Mouse (Mus musculus) thymus, adult 2 months (tissue): ENCODE results near the gene Cyp2d22. TPM values are rescaled to one million over a fixed set of nuclear protein-coding genes. Genes with fewer than 3 reads are reported as not detected.
A peak's percentile ranks its signal among the peaks of the same experiment; 100 is the strongest.
"Not testable (repeated sequence)": the region's sequence is repeated elsewhere in the genome, so short reads cannot be mapped to it uniquely, and the experiment has no call there.

ENCODE experiments used
- DNase-seq: peaks from one replicate; pipeline ENCODE4 v3.0.0; 2021
- H3K27ac ChIP-seq: fragments of 200-500 bp; 2 replicates; pipeline ENCODE4 v1.5.1; 2012; ENCODE audit warnings: low read length, control low read depth; ENCODE audit not compliant: control insufficient read depth, insufficient read depth
- H3K27me3 ChIP-seq: fragments of 200-500 bp; 2 replicates; pipeline ENCODE4 v1.6.1; 2012; ENCODE audit warnings: mild to moderate bottlenecking, low read length, moderate library complexity, mixed read lengths; ENCODE audit not compliant: control insufficient read depth, insufficient read depth
- H3K36me3 ChIP-seq: fragments of 200-500 bp; 2 replicates; pipeline ENCODE4 v1.6.1; 2012; ENCODE audit warnings: mild to moderate bottlenecking, low read length, moderate library complexity; ENCODE audit not compliant: control insufficient read depth, insufficient read depth
- H3K4me1 ChIP-seq: fragments of 200-500 bp; replicated peaks from 2 replicates; pipeline ENCODE4 v1.6.1; 2012; ENCODE audit warnings: low read length; ENCODE audit not compliant: control insufficient read depth, insufficient read depth
- H3K4me3 ChIP-seq: fragments of 200-500 bp; 2 replicates; pipeline ENCODE4 v1.5.1; 2012; ENCODE audit warnings: mild to moderate bottlenecking, low read length, control low read depth, moderate library complexity; ENCODE audit not compliant: control insufficient read depth, insufficient read depth
- CTCF ChIP-seq: fragments of 200-500 bp; IDR thresholded peaks from 2 replicates; pipeline ENCODE4 v1.5.1; 2012; ENCODE audit warnings: mild to moderate bottlenecking, control low read depth, low read length, moderate library complexity, borderline replicate concordance; ENCODE audit not compliant: control insufficient read depth, poor library complexity, insufficient read depth; ENCODE audit errors: extremely low read depth
- POLR2A ChIP-seq: fragments of 200-500 bp; IDR thresholded peaks from 2 replicates; pipeline ENCODE4 v1.6.1; 2012; ENCODE audit warnings: mild to moderate bottlenecking, low read length, control low read depth, moderate library complexity; ENCODE audit not compliant: control insufficient read depth, poor library complexity, insufficient read depth; ENCODE audit errors: extremely low read depth
- WGBS: fragments of 180-500 bp; shearing (Covaris S2); methylation state at CpG from one replicate; pipeline ENCODE4 v1.1.7; 2018; 5-methylcytosine and 5-hydroxymethylcytosine counted together
- polyA plus RNA-seq: library from polyadenylated mRNA; depleted of rRNA; stranded (reverse); fragments of >200 nt; gene quantifications from 2 replicates; pipeline ENCODE4 v1.2.3, GENCODE M21; 2012

Gene Cyp2d22
- polyA plus RNA-seq, 1 experiment: 15.7 TPM

DNA sequence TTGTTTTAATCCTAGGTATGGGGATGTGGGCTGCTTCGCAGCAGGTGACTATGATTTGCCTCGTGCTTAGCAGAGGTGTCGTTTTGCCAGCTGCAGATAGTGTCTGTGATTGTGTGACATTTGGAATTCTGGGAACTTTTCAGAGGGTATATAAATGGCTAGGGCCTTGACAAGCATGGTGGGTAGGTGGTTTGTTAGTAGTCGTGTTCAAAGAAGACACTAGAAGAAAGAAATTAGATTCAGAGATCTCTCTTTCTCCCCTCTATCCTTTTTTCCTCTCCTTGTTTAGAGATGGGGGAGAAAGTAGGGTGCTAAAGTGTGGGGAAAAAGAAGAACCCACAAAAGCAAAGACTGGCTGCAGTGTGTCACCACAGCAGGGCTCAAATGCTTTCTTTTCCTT, 11.9 kb downstream of the Cyp2d22 start:
- 96% methylated on average over 4 of the region's 4 CpGs for WGBS
- no peak for TF ChIP-seq POLR2A
- TF ChIP-seq CTCF: no peak
- no peaks in the 10 kb centered on the region for H3K4me1 ChIP-seq
- no peak overlapping the region for H3K4me3 ChIP-seq
- no peak overlapping the region for H3K27ac ChIP-seq
- DNase-seq: no peak
- no peaks in the 10 kb centered on the region for H3K36me3 ChIP-seq
- no peaks in the 10 kb centered on the region for H3K27me3 ChIP-seq

DNA sequence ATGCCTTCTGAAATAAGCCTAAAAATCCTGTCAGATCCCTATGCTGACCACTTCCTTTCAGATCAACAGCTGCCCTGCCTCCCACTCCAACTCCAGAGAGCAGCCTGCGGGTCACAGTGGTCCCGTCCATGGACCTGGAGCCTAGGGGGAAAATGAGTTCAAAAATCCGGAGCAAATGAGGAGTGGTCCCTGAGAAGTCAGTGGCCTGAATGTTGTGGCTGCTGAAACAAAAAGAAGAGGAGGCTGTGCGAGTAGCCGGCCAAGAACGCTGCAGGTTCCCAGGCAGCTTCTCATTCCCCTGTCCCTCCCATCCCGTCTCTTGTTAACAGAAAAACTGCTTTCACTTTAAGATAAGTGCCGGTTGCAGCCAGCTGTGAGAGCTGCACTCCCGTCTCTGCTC, 15.5 kb downstream of the Cyp2d22 start:
- not testable (repeated sequence) for H3K36me3 ChIP-seq, DNase-seq, H3K4me1 ChIP-seq, H3K27me3 ChIP-seq
- WGBS: 4% methylated on average over 6 of the region's 9 CpGs
- H3K27ac ChIP-seq: peak overlapping the region; percentile 86
- peak overlapping the region; percentile 45 for H3K4me3 ChIP-seq

DNA sequence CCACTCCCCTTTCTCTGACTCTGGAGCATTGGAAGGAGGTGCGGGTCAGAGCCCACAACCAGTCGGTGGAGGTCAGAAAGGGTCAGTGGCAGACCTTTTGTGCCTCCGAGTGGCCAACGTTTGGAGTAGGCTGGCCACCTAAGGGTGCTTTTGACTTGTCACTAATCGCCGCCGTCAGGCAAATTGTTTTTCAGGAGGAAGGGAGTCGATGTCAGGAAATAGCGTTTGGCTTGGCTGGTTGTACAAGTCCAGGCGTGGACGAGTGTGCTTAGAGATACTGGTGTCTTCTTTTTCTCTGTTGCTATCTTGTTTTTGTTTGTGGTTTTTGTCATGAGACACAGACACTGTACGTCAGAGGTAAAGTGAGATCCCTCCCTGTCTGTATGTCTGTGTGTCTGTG, 16.3 kb downstream of the Cyp2d22 start:
- not testable (repeated sequence) for H3K27me3 ChIP-seq, H3K4me1 ChIP-seq, H3K4me3 ChIP-seq, H3K36me3 ChIP-seq, H3K27ac ChIP-seq, DNase-seq
- WGBS: 53% methylated on average over 9 of the region's 12 CpGs

- Histone ChIP-seq H3K36me3 (no peaks in the 10 kb centered on the region), H3K27me3 (no peaks in the 10 kb centered on the region), H3K4me3 (no peak overlapping the region), H3K27ac (no peak overlapping the region), H3K4me1 (peaks cover 8% of the 10 kb centered on the region)
- TF ChIP-seq CTCF: no peak
- no peak for TF ChIP-seq POLR2A
- 93% methylated on average over 4 of the region's 4 CpGs for WGBS
- no peak for DNase-seq
Observed at GRCm38 (mm10) chr15:82362234-82362633, 17.8 kb downstream of the Cyp2d22 start.

DNA sequence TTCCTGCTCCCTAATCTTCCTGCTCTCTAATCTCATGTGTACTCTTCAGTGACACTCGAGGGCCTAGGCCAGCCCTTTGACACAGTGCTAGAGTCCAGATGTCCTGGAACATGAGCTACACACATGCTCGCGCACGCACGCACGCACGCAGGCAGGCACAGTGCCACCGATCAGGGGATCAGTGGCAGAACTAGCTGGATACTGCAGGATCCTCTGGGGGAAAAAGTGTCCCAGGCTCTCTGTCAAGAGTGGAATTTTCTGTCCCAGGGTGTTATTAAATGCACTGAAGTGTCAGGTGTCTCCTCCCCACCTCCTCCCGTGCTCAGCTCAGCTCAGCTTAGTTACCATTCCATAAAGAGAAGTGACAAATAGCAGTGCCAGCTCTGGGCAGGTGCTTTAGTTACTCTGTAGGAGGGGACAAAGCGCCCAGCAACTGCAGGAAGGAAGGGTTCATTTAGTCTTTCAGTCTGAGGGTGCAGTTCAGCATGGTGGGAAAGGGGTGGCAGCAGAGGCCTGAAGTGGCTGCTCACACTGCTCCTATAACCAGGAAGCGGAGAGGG, 18.5 kb downstream of the Cyp2d22 start:
- TF ChIP-seq CTCF: no peak
- TF ChIP-seq POLR2A: no peak
- H3K27ac ChIP-seq: peak overlapping the region; percentile 3
- H3K36me3 ChIP-seq: no peaks in the 10 kb centered on the region
- peaks cover 8% of the 10 kb centered on the region for H3K4me1 ChIP-seq
- 70% methylated on average over 11 of the region's 11 CpGs for WGBS
- peak; percentile 38 for DNase-seq
- no peaks in the 10 kb centered on the region for H3K27me3 ChIP-seq
- no peak overlapping the region for H3K4me3 ChIP-seq

GRCm38 (mm10) chr15:82358431-82359260, 21.4 kb downstream of the Cyp2d22 start:
- no peak overlapping the region for H3K4me3 ChIP-seq
- 80% methylated on average over 22 of the region's 22 CpGs for WGBS
- H3K27ac ChIP-seq: no peak overlapping the region
- H3K4me1 ChIP-seq: peaks cover 12% of the 10 kb centered on the region
- H3K27me3 ChIP-seq: no peaks in the 10 kb centered on the region
- no peak for DNase-seq
- no peak for TF ChIP-seq CTCF
- no peak for TF ChIP-seq POLR2A
- no peaks in the 10 kb centered on the region for H3K36me3 ChIP-seq
